Mouse (Mus musculus): ENCODE measurements around the gene Fam210b.

Gene Fam210b

GRCm38 (mm10) chr2:172401116-172401825 lies 55.9 kb downstream of the Fam210b start:
- DNase-seq (ENCODE audit: low read depth, low spot score): no peak

GRCm38 (mm10) chr2:172404239-172404638 lies 58.9 kb downstream of the Fam210b start:
- no peak for DNase-seq (ENCODE audit: low read depth, low spot score)

GRCm38 (mm10) chr2:172405011-172405410 lies 59.6 kb downstream of the Fam210b start:
- no peak for DNase-seq (ENCODE audit: low read depth, low spot score)
